Mouse (Mus musculus): ENCODE results near the gene Pnpla7.
"Not testable (repeated sequence)": the region's sequence is repeated elsewhere in the genome, so short reads cannot be mapped to it uniquely, and the experiment has no call there.

Pnpla7 gene

DNA sequence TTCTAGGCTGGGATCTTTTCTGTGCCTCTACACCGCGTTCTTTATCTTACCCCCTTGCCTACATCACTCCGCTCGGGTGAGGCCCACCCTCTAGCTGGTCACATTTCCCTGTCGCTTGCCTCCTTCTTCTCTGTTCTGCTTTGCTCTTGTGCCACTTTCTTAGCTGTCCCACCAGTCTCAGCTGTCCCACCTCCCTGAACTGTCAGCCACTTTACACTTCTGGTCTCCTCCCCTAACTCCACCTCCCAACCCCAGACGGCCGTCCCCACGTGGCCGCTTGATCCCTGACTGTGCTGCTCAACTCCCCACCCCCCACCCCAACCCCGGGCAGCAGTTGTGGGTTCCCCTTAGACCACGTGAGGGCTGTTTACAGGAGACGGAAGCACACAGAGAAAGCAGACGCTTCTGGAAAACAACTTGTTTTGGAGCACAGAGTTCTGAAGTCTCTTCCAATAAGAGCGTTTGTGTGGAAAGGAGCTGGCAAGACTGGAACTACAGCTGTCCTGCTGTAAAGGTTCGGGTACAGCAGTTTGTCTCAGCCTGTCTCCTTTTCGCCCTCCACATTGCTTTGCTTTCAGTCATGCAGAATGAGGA is at the start of gene Pnpla7:
Gene Pnpla7, plus strand, starts transcription at position 330 of the 594 bp plus-strand sequence.
- DNase-seq (ENCODE audit: low spot score) = peak; percentile 90

DNA sequence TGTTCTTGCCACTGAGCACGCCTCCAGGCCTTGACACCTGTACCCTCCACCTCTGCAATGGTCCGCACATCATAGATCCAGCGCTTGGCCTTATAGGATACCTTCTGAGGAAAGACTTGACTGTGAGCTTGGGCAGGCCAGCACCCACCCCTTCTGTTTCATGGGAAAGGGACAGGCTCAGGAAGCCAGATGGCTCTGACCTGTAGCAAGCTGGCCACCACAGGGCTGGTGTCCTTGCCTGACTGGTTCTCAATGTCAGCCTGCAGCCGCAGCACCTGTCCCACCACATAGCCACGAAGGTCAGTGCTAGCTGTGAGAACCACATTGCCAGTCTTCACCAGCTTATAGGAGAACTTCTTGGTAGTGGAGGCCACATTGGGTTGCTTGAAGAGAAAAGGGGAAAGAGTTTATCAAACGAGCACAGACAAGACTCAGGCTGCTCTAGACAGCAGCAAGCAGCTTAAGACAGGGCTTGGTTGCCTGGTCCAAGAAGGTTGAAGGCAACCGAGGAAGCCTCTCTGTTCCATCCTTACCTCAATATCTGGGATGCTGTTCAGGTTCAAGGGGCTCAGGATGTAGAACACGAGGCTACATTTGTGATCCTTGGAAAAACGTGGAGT is 49.4 kb upstream of the Pnpla7 start:
- no peak for DNase-seq (ENCODE audit: low spot score)

DNA sequence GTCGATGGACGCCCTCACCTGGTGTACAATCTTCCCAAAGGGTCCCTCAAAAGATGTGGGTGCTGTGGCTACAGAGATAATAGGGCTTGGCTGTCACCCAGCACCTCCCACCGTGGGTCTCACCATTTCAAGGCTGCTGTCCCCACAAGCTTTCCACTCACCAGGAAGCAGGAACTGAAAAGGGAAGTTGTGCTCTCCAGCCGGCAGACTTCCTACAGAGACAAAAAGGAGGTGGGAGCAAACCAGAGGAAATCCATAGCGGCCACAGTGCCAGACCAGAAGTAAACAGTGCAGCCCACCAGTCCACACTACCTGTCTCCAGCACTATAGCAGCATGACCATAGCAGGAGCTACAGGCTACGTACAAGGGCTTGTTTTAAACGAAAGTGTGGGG is 48.9 kb upstream of the Pnpla7 start:
- DNase-seq (ENCODE audit: low spot score) = no peak

DNA sequence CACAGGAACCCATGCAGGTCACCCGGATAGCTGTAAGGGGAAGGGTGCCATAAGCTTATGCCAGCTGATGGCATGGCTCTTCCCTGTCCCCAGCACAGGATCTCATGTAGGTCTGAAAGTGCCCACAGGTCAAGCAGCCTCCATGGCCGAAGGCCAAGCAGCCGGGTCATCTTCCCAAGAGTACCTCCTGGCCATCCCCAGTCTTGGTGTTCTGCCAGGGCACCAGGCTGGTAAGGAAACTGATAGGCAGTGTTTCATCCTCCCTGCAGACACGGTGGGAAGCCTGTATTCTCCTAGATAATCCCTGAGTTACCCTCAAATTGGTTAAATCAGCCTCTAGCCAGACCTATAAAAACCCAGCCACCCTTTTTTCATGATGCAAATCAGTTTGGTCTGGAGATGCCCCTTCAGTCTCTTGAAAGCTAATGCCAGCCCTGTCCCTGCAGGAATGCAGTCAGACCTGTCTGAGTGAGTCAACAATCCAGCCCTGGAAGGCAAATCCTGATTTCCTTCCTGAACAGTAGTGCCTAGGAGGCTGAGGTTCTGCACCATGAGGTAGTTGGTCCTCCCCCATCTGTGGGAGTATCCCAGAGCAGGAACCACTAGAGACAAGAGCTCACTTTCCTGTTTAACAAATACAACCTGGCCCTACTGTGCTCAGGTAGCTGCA is 47.9 kb upstream of the Pnpla7 start:
- peak; percentile 91 for DNase-seq (ENCODE audit: low spot score)

DNA sequence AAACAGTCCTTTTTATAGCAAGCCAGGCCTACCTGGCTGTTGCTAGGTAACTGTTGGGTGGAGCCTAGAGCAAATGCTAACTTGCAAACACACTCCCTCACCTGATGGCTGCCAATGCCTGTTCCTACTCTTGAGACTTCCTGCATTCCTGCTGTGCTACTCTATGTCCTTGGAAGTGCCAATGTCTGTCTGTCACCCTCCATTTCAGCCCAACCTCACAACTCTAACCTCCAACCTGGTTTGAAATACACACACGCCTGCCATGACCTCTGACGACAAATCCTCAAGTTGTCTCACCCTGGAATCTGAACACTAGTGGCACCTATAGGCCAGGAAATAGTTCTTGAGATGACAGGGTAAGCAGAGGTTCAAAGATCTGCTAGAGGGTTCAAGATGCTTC is 46.7 kb upstream of the Pnpla7 start:
- DNase-seq (ENCODE audit: low spot score) = peak; percentile 80

DNA sequence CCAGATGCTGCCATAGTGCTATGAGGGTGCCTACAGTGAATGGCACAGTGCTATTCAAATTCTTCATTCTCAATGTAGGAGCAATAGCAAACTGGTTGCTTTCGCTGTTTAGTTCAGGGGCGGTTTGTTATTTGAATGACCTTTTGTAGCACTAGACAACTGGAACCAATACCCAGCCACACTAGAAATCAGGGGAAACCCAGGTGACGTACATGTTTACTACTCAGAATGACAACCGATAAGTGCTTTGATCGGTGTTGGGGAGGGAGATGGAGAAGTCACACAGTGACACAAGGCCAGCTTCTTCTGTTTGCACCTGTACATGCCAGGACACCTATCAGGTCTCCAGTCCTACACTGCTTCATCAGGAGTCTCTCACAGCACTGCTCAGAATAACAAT is 46.2 kb upstream of the Pnpla7 start:
- no peak for DNase-seq (ENCODE audit: low spot score)

DNA sequence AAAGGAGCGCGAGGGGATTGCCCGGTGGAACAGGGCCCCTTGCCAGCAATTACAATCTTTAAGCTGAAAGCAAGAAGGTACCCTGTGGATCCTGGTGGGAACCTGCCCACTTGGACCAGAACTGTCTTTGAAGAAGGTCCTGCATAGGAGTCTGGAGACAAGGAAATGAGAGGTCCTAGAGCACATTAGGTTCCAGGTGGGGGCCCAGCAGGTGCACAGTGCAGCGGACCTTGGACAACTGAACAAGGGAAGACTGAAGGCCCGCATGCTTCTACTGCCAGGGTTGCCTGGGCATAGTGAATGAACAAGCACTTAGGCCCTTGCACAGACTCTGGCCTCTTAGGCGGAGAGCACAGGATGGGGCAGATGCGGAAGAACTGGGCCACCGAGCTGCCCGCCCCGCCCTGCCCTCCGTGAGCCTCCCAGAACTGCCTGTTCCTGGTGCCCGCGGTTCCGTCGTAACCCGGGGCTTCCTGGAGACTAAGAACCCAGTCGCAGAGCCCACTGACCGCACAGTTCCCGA is 41.3 kb upstream of the Pnpla7 start:
- no peak for DNase-seq (ENCODE audit: low spot score)

DNA sequence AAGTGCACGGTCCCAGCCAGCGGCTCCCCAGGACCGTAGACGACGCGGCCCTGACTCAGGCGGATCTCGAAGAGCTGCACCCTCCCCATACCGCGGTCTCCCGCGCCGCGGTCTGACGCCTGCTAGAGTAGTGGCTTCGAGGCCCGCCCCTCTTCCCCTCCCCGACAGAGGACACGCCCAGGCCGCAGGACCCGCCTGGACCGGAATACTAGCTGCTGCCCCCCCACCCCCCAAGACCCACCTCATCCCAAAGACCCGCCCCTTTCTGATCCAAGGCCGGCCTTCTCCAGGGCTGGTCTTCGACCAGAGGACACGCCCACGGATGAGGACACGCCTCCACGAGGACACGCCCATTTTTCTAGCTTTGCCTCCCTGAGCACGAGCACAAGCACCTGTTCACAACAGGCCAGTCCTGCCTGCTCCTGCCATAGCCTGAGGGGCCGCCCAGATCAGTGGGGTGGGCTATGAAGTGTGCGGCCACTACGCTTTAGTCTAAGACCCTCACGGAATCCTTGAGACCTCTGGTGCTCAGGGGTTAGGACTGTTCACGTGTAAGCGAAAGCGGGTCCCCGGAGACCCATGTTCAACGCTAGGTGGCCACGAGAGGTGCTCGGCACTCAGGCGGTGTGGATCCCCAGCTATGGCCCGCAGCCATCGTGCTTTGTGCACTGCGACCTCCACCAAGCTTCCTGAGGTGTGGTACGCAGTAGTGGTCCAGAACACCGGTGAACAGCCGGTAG is 40.6 kb upstream of the Pnpla7 start, which contains the start of gene Arrdc1:
Gene Arrdc1, minus strand, starts transcription at position 196 of the 740 bp plus-strand sequence.
- peak; percentile 96 for DNase-seq (ENCODE audit: low spot score)

DNA sequence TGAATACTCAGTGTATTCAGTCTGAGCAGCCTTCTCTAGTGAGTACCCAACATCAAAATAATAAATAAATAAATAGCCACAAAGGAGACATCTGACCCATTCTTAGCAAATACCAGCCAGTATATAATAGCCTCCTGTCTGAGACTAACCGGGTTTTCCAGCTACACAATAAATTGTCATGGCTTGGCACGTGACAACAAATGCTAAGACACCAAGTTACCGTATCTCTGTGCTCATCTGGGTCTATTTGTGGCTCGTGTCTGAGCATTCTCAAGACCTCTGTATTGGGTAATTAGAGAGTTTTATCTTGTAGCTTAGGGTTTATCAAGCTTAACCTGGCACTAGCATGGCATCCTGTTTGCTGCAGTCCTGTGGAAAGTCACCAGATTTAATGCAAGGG is 33.7 kb upstream of the Pnpla7 start:
- no peak for DNase-seq (ENCODE audit: low spot score)

DNA sequence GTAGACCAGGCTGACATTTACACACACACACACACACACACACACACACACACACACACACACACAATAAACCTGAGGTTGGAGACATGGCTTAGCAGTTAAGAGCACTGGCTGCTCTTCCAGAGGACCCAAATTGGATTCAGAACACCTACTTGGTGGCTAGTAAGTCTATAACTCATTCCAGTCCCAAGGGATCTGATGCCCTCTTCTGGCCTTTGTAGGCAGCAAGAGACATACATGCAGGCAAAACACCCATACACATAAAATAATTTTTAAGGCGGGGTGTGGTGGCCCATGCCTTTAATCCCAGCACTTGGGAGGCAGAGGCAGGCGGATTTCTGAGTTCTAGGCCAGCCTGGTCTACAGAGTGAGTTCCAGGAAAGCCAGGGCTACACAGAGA is 31.5 kb upstream of the Pnpla7 start:
- DNase-seq (ENCODE audit: low spot score) = peak; percentile 66

DNA sequence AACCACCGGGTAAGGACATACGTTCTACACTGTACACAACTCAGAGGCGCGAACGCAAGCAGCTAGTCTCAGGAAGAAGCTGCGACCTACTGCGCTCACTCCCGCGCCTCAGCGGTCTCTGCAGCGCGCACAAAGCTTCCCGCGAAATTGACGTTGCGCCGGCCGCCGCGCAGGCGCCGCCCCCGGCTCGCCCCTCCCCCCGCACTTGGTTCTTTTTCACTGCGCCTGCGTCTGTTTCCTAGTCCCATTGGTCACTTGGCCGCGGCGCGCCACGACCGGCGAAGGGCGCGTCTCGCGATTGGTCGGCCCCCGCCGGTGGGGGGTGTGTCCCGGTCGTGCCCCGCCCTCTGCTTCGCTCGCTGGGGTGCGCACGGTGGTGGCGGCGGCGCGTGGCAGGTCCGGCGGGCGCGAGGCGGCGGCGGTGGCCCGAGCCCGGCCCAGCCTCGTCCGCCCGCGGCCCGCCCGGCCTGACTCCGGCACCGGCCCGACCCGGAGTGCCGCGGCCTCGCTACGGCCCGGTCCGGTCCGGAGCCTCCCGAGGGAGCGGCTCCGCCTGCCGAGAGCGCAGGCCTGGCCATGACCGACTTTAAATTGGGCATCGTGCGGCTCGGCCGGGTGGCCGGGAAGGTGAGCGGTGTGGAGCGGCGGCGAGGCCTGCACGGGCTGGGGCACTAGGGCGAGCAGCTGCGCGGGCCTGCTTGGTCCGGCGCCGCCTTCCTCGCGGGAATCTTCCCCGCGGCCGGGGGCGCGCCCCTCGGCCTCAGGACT is 26.2 kb upstream of the Pnpla7 start, which contains the start of gene Zmynd19:
Gene Zmynd19, plus strand, starts transcription at position 372 of the 768 bp plus-strand sequence.
- peak; percentile 97 for DNase-seq (ENCODE audit: low spot score)

DNA sequence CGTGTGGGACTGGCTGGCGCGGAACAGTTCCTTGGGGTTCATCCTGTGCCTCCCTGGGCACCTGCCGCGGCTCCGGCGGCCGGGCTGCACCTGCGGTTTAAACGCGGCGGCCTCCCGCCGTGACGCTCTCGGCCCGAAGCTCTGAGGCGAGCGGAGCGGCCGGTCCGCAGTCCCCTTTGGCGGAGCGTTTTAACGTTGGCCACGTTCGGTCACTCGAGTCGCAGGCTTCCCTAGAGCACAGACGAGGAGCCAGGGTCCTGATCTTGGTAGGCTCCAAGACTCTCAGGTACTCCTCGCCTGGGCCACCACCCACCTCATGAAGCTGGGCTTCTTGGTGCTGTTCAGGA is 25.7 kb upstream of the Pnpla7 start:
- DNase-seq (ENCODE audit: low spot score) = no peak

DNA sequence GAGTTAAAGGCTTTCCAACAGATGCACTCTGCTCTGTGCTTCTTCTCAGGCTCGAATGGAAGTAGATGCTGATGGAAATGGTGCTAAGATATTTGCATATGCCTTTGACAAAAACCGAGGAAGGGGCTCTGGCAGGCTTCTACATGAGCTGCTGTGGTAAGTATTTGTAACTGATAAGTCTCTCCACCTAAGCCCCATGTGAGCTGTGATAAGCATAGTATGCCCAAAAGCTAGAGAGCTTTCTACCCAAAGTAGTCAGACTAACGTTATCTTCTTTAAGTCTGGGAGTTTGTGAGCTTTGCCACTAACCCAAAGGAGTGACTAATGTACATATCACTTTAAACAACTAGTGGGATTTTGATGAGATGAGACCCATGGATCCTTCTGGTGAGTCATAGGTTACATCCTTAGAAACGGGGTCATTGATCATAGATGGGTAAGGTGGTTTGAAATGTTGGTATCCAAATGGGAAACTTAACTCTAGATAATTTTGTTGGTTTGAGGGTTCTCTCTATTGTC is 23.2 kb upstream of the Pnpla7 start:
- no peak for DNase-seq (ENCODE audit: low spot score)

DNA sequence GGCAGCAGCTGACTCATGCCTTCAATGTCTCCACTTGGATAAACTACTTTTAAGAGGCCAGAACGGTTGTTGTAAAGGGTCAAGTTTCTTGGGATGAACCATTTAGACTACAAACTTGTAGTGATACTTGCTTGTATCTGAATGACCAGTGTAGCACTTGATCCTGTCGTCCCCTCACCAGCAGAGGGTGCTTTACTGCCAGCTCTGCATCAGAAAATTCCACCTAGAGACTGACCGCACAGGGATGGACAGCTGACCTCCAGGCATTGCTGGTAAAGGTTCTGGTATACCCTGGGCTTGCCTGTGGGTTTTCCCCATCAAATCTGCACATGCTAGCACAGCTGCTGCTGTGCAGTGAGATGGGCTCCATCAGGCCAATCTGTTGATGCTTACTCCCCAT is 14.9 kb upstream of the Pnpla7 start:
- DNase-seq (ENCODE audit: low spot score) = peak; percentile 40

DNA sequence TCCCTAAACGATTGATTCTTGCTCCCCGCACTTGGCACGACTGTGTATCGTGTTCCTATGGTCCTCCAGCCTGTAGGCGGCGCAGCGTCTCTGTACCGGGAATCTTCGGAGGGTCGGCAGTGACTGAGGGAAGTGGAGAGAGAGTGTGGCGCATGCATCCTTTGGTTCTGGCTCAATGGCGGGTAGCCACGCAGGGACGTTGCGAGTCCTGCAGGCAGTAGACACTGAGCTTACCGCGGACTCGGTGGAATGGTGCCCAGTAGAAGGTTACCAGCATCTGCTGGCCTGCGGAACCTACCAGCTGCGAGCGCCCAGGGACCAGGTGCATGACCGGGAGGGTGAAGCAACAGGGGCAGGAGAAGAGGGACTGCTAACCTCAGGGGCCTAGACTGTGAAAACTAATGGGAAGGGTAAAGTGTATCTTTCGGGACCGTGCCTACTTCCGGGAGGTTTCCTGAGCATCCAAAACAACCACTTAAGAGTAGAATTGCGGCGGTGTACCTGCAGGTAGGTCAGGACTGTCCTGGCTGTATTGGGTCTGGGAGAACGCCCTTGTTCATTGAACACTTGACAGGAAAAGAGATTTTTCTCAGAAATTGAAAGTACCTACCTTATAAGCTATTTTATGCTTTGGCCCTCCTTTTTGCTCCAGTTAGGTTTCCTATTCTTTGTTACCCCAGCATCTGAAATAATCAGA is 13.4 kb upstream of the Pnpla7 start, which contains the start of gene Dph7:
Gene Dph7, plus strand, starts transcription at position 97 of the 697 bp plus-strand sequence.
- DNase-seq (ENCODE audit: low spot score) = peak; percentile 86

DNA sequence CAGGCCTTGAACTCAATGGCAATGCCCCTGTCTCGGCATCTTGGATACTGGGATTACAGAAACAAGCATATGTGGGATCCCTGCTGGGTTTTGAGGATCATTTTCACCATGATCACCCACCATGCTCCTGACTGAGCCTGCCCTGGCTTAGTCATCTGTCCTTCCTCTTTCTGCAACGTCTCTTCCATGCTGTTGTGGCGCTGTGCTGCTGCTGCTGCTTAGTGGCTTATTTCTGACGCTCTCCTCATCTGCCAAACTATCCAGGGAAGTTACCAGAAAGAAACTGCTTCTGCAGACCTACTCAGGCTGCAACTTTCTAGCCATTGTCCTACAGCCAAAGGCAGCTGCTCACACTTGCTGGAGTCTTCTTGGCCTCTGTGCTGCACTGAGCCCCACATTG is 5.4 kb upstream of the Pnpla7 start:
- DNase-seq (ENCODE audit: low spot score) = no peak

DNA sequence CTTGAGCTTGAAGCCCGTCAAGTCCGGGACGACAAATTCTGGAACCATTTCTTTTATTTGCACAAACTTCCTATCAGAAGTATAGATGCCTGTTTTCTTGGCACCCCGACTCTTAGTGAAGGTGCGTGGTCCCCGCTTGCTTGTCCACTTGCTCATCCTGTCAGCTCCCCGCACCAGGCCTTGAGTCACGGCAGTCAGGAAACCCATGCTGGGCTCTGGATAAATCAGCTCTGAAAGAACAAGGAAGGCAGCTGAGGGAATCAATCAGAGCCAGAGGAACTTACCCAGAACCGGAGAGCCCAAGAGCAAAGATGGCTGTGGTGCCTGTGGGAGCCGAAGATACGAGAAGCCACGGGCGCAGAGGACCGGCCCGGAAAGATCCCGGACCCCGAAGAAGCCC is 1.4 kb upstream of the Pnpla7 start:
- DNase-seq (ENCODE audit: low spot score) = not testable (repeated sequence)

DNA sequence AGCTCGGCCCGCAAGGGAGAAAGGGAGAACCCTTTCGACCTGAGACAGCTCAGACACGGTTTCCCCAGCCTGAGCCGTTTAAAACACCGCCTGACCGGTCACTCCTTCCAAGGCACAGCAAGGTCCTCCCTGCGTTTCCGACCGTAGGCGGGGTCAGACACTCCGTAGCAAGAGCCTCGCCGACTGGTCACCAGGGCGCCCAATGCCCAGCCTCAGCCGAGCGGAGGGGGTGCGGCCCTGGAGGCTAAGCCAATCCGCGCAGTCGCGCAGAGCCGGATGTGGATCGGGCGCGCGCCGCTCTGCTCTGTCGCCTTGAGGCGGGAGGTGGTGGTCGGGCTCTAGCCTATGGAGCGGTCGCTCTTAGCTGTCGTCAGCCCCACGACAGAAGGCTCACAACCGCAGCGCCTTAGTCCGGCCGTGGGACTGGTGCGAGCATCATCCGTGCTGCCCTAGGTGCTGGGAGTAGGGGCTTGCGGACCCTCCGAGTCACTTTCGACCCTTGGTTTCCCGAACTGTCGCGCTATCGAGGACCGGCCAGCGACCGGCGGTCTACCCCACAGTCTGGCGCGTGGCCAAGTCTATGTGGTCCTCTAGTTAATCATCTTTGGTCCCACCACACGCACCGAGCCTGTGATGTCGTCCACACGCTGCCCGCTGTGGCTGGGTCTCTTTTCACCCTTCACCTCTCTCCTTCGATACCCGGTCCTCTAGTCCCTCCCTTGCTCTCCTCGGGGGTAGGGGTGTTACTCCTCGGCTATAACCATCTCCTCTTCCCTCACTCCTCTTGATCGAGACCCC is 728 bp upstream of the Pnpla7 start, which contains the start of gene Mrpl41:
Gene Mrpl41, minus strand, starts transcription at position 193 of the 798 bp plus-strand sequence.
- DNase-seq (ENCODE audit: low spot score) = peak; percentile 98

DNA sequence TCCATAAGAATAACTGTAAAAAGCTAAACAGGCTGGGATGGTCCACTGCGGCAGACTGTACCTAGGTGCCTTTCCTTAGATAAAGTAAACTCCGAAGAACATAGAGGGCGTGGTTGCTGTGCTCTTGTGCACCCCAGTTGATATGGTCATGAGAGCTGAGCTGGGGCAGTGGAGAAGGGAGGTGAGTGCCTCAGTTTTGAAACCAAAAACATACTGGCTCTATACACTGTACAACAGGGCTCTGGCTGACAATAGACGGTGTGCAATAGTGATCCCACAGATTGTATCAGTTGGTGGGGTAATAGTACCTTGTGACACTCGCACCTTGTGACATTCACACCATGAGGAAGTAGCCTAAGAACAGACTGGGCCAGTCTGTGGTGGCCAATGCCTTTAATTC is 1.1 kb downstream of the Pnpla7 start:
- peak; percentile 46 for DNase-seq (ENCODE audit: low spot score)

DNA sequence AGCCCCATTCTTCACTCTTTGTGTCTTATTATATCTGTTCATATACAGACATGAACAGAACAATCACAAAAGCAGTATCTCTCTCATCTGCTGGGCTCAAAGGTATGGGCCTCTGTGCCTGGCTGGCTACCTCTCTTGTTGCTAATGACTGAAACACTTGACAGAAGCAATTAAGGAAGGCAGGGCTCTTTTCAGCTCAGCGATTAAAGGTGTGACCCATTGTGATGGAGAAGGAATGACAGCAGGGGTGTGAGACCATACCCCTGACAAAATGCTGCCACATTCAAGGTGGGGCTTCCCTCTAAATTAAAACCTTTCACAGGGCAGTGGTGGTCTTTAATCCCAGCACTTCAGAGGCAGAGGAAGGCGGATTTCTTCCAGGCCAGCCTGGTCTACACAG is 11.9 kb downstream of the Pnpla7 start:
- DNase-seq (ENCODE audit: low spot score) = no peak
